Comparison of ENCODE assay signal across 14 mouse cellular contexts in the genomic region with DNA sequence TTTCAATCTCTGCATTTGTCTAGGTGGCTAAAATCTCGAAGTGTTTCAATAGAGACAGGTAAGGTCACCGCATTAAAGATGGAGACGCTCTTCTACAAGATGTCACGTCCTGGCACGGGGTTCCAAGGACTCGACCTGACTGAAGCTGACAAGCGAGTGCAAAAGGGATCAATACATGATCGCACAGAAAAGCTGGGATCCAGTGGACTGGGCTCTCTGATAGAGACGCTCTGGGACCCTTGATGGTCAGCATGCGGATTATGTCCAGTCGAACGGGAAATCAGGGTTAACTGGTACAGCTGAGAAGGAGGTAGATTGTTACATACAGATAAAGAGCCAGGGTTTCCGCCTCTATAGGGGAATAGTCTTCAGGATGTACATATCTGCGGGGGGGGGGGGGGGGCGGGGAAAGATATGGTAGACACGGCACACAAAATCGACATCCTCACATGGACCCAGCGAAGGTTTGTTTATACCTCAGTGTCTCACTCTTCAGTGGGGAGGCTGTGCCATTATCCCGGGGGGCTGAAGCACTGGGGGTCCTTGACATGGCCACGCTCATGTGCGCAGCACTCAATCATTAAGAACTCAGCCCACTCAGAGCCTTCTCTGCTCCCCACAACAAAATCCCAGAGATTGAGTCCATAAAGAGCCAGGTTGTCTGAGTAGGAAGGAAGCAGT. TPM values are rescaled to one million over a fixed set of nuclear protein-coding genes. Genes with fewer than 3 reads are reported as not detected.
A peak's percentile ranks its signal among the peaks of the same experiment; 100 is the strongest.
DNase-seq lines count a peak whose midpoint lies in the region; ATAC-seq lines count a peak whose summit lies in the region.
"Had no signal": no experiment of that assay in that cellular context is flagged by ENCODE, and none has a peak within 500 bp of the region (broad histone marks: within the 10 kb centered on the region; RNA-seq: fewer than 3 reads in every experiment).

No protein-coding gene starts in this region.

- H3K4me3 ChIP-seq in heart, embryonic 15.5 days = no peak overlapping the region
- H3K4me3 ChIP-seq in forebrain, embryonic 14.5 days (ENCODE audit: low read depth, low read length) = peak overlapping the region; percentile 22
- peak overlapping the region; percentile 28 for H3K4me3 ChIP-seq in hindbrain, embryonic 16.5 days (ENCODE audit: low read length)
- no peak overlapping the region for H3K4me3 ChIP-seq in neural tube, embryonic 15.5 days (replicated peaks)
- H3K4me3 ChIP-seq: erythroblast, embryonic 14.5 days had no signal

- no peak overlapping the region for H3K27ac ChIP-seq in heart, embryonic 15.5 days
- no peak overlapping the region for H3K27ac ChIP-seq in forebrain, embryonic 14.5 days (ENCODE audit: low read depth, low read length)
- no peak overlapping the region for H3K27ac ChIP-seq in hindbrain, embryonic 16.5 days (ENCODE audit: low read depth, low read length)
- H3K27ac ChIP-seq in neural tube, embryonic 15.5 days (replicated peaks) = no peak overlapping the region
- H3K27ac ChIP-seq: liver, embryonic 14.5 days; macrophage had no signal

- ATAC-seq in heart, embryonic 15.5 days (replicated peaks; ENCODE audit: insufficient number of reproducible peaks, insufficient read depth, low FRiP score, low read depth) = no peak
- no peak for ATAC-seq in forebrain, embryonic 14.5 days
- ATAC-seq in hindbrain, embryonic 16.5 days = no peak
- ATAC-seq in neural tube, embryonic 15.5 days (ENCODE audit: low FRiP score) = no peak
- ATAC-seq: CD4-positive, CD25-positive, alpha-beta regulatory T cell, adult 4 months; intestine, postnatal 0 days had no signal

- 90% methylated on average over 21 of the region's 21 CpGs for WGBS in heart, embryonic 15.5 days
- 73% methylated on average over 20 of the region's 21 CpGs for WGBS in forebrain, embryonic 14.5 days
- 68% methylated on average over 19 of the region's 21 CpGs for WGBS in hindbrain, embryonic 16.5 days
- 87% methylated on average over 21 of the region's 21 CpGs for WGBS in neural tube, embryonic 15.5 days

- H3K4me1 ChIP-seq in heart, embryonic 15.5 days (replicated peaks) = peaks cover 5% of the 10 kb centered on the region
- H3K4me1 ChIP-seq in forebrain, embryonic 14.5 days (ENCODE audit: control insufficient read depth, insufficient read depth, low read length) = no peaks in the 10 kb centered on the region
- peaks cover 7% of the 10 kb centered on the region for H3K4me1 ChIP-seq in hindbrain, embryonic 16.5 days (ENCODE audit: control insufficient read depth, insufficient read depth, low read depth, low read length)
- H3K4me1 ChIP-seq in neural tube, embryonic 15.5 days = peaks cover 9% of the 10 kb centered on the region

- H3K27me3 ChIP-seq in heart, embryonic 15.5 days = no peaks in the 10 kb centered on the region
- no peaks in the 10 kb centered on the region for H3K27me3 ChIP-seq in forebrain, embryonic 14.5 days (replicated peaks; ENCODE audit: control insufficient read depth, insufficient read depth, low read length)
- no peaks in the 10 kb centered on the region for H3K27me3 ChIP-seq in hindbrain, embryonic 16.5 days (replicated peaks; ENCODE audit: control insufficient read depth, insufficient read depth, low read length)
- no peaks in the 10 kb centered on the region for H3K27me3 ChIP-seq in neural tube, embryonic 15.5 days (replicated peaks)

- no peaks in the 10 kb centered on the region for H3K36me3 ChIP-seq in heart, embryonic 15.5 days
- H3K36me3 ChIP-seq in forebrain, embryonic 14.5 days (ENCODE audit: control insufficient read depth, insufficient read depth, low read length) = no peaks in the 10 kb centered on the region
- no peaks in the 10 kb centered on the region for H3K36me3 ChIP-seq in hindbrain, embryonic 16.5 days (ENCODE audit: control insufficient read depth, insufficient read depth, low read length)
- H3K36me3 ChIP-seq in neural tube, embryonic 15.5 days = no peaks in the 10 kb centered on the region

- peak overlapping the region; percentile 47 for H3K4me2 ChIP-seq in heart, embryonic 15.5 days
- H3K4me2 ChIP-seq in forebrain, embryonic 14.5 days (ENCODE audit: low read length) = peak overlapping the region; percentile 50
- peak overlapping the region; percentile 56 for H3K4me2 ChIP-seq in hindbrain, embryonic 16.5 days (ENCODE audit: low read length)
- H3K4me2 ChIP-seq in neural tube, embryonic 15.5 days = peak overlapping the region; percentile 48

- H3K9me3 ChIP-seq in heart, embryonic 15.5 days (replicated peaks) = no peaks in the 10 kb centered on the region
- no peaks in the 10 kb centered on the region for H3K9me3 ChIP-seq in forebrain, embryonic 14.5 days (replicated peaks; ENCODE audit: control insufficient read depth, low read length)
- no peaks in the 10 kb centered on the region for H3K9me3 ChIP-seq in hindbrain, embryonic 16.5 days (ENCODE audit: control insufficient read depth, low read length)
- no peaks in the 10 kb centered on the region for H3K9me3 ChIP-seq in neural tube, embryonic 15.5 days (replicated peaks)

- no peak overlapping the region for H3K9ac ChIP-seq in heart, embryonic 15.5 days
- H3K9ac ChIP-seq in forebrain, embryonic 14.5 days (ENCODE audit: low read length) = peak overlapping the region; percentile 26
- peak overlapping the region; percentile 44 for H3K9ac ChIP-seq in hindbrain, embryonic 16.5 days (ENCODE audit: low read depth, low read length)
- H3K9ac ChIP-seq in neural tube, embryonic 15.5 days (replicated peaks) = 0 out of 2 replicates have a peak overlapping the region, but pooled peaks have one; percentile 15
- H3K9ac ChIP-seq: liver, embryonic 14.5 days had no signal

- no peak for DNase-seq in heart, adult 9 months (ENCODE audit: low spot score in 2 of 2)
- DNase-seq in forebrain, embryonic 14.5 days (ENCODE audit: low spot score) = no peak
- no peak for DNase-seq in gastrocnemius, postnatal 25 days
- no peak for DNase-seq in testis, postnatal 10 days (ENCODE audit: low spot score)
- DNase-seq: right cerebral cortex, postnatal 25 days; thymus, postnatal 4 days had no signal

RNA-seq across cellular contexts. Expression of a gene that starts 24.3 kb away (rescaled TPM):
- polyA plus RNA-seq in heart, embryonic 15.5 days (2015; fragmentation: Nextera tagmentation; extraction: Ambion mirVana) = 42.5 and 42.9 TPM in 2 replicates
- 30.6 and 34.6 TPM in 2 replicates for polyA plus RNA-seq in forebrain, embryonic 14.5 days (2014; fragmentation: Nextera tagmentation; extraction: Ambion mirVana)
- 45.2 and 45.6 TPM in 2 replicates for polyA plus RNA-seq in hindbrain, embryonic 16.5 days (2015; fragmentation: Nextera tagmentation; extraction: Ambion mirVana)
- polyA plus RNA-seq in neural tube, embryonic 15.5 days (2015; fragmentation: Nextera tagmentation; extraction: Ambion mirVana) = 44.4 and 46.8 TPM in 2 replicates
- 10 to 100 TPM; 31.6 to 32.1 TPM for total RNA-seq in gastrocnemius, postnatal 25 days (2021)

Comparison
In these comparisons a context has a peak if more than half of its experiments do, and no peak if none do; other contexts are left out.
1. H3K4me3 ChIP-seq: peak in forebrain, embryonic 14.5 days (single experiment) and hindbrain, embryonic 16.5 days (single experiment); none in heart, embryonic 15.5 days (single experiment) and neural tube, embryonic 15.5 days (single experiment).
2. Peak in every context shown above with its lines, with median percentiles within 50 percentile points of each other: H3K4me2 ChIP-seq.